Mouse (Mus musculus) cerebellum, postnatal 10 days (tissue): Measurements from ENCODE around the gene Tha1.

Experiments
- DNase-seq, 2 experiments: peaks; one replicate each; pipeline ENCODE4 v3.0.0; 2021; ENCODE audit warnings: mixed read lengths in 2 of 2

The Tha1 gene

GRCm38 (mm10) chr11:117824060-117824969, 49.0 kb downstream of the Tha1 start:
- DNase-seq = peak; percentile 84 to 88

- DNase-seq = no peak
Observed at GRCm38 (mm10) chr11:117823411-117823810, 49.9 kb downstream of the Tha1 start.

GRCm38 (mm10) chr11:117822728-117823241, 50.5 kb downstream of the Tha1 start:
- no peak for DNase-seq

- no peak for DNase-seq
Observed at GRCm38 (mm10) chr11:117821868-117822267, 51.4 kb downstream of the Tha1 start.

GRCm38 (mm10) chr11:117820173-117820572, 53.1 kb downstream of the Tha1 start:
- no peak for DNase-seq

- DNase-seq = peak in 1 of 2 experiments; percentile 42
Observed at GRCm38 (mm10) chr11:117819095-117819494, 54.2 kb downstream of the Tha1 start.
